Mouse (Mus musculus): ENCODE measurements at regions not wholly inside any gene's neighbourhood (a gene's known extent, or its start where the extent isn't known, plus 50 kb on each side); places are given as distances from the start of the nearest gene placed in this dataset.

- no peak for DNase-seq (ENCODE audit: low read depth, low spot score)
These were observed 137.3 kb downstream of the Il15 start for GRCm38 (mm10) chr8:82265745-82266144.

GRCm38 (mm10) chr8:82262196-82262595 lies 140.8 kb downstream of the Il15 start:
- no peak for DNase-seq (ENCODE audit: low read depth, low spot score)

- no peak for DNase-seq (ENCODE audit: low read depth, low spot score)
These were observed 142.4 kb downstream of the Il15 start for GRCm38 (mm10) chr8:82260613-82261012.

GRCm38 (mm10) chr8:82255815-82256214 lies 147.2 kb downstream of the Il15 start:
- no peak for DNase-seq (ENCODE audit: low read depth, low spot score)

- DNase-seq (ENCODE audit: low read depth, low spot score), result no peak
These were observed 150.6 kb downstream of the Il15 start for GRCm38 (mm10) chr8:82252406-82252805.

- no peak for DNase-seq (ENCODE audit: low read depth, low spot score)
These were observed 153.0 kb downstream of the Il15 start for GRCm38 (mm10) chr8:82249841-82250577.

- no peak for DNase-seq (ENCODE audit: low read depth, low spot score)
These were observed 158.9 kb downstream of the Il15 start for GRCm38 (mm10) chr8:82244076-82244475.

- DNase-seq (ENCODE audit: low read depth, low spot score), result no peak
These were observed 173.1 kb downstream of the Il15 start for GRCm38 (mm10) chr8:82229883-82230282.

GRCm38 (mm10) chr8:82201746-82202145 lies 201.3 kb downstream of the Il15 start:
- DNase-seq (ENCODE audit: low read depth, low spot score), result no peak

- DNase-seq (ENCODE audit: low read depth, low spot score), result no peak
These were observed 202.8 kb downstream of the Il15 start for GRCm38 (mm10) chr8:82200176-82200575.

GRCm38 (mm10) chr8:82196504-82196903 lies 206.5 kb downstream of the Il15 start:
- no peak for DNase-seq (ENCODE audit: low read depth, low spot score)

- DNase-seq (ENCODE audit: low read depth, low spot score), result peak; percentile 4
These were observed 207.9 kb downstream of the Il15 start for GRCm38 (mm10) chr8:82195112-82195511.

GRCm38 (mm10) chr8:82191011-82191410 lies 212.0 kb downstream of the Il15 start:
- no peak for DNase-seq (ENCODE audit: low read depth, low spot score)

GRCm38 (mm10) chr8:82187138-82187880 lies 215.7 kb downstream of the Il15 start:
- DNase-seq (ENCODE audit: low read depth, low spot score), result no peak

GRCm38 (mm10) chr8:82184022-82184421 lies 219.0 kb downstream of the Il15 start:
- no peak for DNase-seq (ENCODE audit: low read depth, low spot score)

Data from skeletal muscle tissue, adult 2 months (tissue).